Mouse (Mus musculus): ENCODE results near the gene Slc2a4.
"Not testable (repeated sequence)": the region's sequence is repeated elsewhere in the genome, so short reads cannot be mapped to it uniquely, and the experiment has no call there.

The Slc2a4 gene

DNA sequence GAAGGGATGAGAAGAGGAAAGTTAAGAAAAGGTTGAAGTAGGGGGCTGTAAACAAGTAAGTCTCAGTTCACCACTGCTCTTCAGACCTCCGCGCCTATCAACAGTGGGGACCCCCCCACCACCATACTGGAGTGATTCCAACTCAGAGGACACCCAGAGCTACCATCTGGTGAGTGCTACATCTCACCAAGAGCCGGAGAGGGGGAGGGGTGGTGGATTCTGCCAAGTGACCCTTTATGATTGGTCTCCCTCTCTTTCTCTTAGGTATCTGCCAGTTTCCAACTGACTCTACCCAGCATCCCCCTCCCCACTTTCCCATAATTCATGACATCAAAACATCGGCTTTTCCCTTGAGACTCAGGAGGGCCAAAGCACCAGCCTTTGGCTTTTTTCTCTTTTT, 7.0 kb downstream of the Slc2a4 start:
- in situ Hi-C loops (cut with MboI, MseI), result no loop called here

GRCm38 (mm10) chr11:69939731-69940130, 8.3 kb downstream of the Slc2a4 start:
- in situ Hi-C loops (cut with MboI, MseI), result no loop called here

GRCm38 (mm10) chr11:69939181-69939580, 8.8 kb downstream of the Slc2a4 start:
- in situ Hi-C loops (cut with MboI, MseI), result no loop called here

DNA sequence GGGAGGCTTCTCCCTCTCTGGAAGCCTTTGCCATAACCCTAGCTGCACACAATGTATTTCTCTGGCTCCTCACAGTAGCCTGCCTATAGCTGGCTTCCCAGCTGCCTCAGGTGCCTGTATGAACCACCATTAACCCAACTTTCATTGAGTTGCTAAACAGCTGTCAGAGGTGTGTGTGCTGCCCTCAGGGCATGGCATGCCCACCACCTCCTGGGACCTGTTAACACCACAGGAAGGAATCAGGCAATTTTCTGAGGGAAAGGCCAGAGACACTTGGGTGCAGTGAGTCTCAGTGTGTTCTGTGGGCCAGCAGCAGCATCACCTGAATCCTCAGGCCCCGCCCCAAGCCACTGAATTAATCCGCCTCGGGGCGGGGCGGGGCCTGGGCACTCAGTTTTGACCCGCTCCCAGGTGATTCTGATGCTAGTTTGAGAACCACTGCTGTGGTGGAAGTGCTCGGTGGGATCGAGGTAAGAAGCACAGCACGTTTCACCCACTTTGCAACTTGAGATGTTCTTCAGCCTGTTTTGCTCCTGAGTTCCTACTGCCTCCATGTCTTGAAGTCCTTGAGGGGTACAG, 9.5 kb downstream of the Slc2a4 start:
- in situ Hi-C loops (cut with MboI, MseI), result no loop called here

DNA sequence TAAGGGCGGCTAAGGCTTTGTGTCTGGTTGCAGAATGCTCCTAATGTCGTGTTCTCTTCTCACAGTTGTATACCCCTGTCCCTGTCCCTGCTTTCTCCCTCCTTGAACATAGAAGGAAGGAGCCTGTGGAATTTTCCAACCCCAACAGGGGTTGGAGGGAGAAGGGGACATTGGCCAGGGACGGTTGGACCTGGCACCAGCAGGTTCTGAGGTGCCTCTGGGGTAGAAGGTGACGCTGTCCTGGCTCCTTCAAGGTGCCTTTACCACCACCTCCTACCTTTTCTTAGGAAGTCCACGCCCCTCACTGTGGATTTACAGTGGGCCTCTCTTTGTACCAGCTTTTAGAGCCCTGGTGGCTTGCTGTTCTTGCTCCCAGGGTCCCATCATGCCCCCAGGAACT, 10.2 kb downstream of the Slc2a4 start:
- in situ Hi-C loops (cut with MboI, MseI), result no loop called here

GRCm38 (mm10) chr11:69937385-69937784, 10.6 kb downstream of the Slc2a4 start:
- in situ Hi-C loops (cut with MboI, MseI), result no loop called here

GRCm38 (mm10) chr11:69936714-69937347, 11.2 kb downstream of the Slc2a4 start:
- in situ Hi-C loops (cut with MboI, MseI), result no loop called here

DNA sequence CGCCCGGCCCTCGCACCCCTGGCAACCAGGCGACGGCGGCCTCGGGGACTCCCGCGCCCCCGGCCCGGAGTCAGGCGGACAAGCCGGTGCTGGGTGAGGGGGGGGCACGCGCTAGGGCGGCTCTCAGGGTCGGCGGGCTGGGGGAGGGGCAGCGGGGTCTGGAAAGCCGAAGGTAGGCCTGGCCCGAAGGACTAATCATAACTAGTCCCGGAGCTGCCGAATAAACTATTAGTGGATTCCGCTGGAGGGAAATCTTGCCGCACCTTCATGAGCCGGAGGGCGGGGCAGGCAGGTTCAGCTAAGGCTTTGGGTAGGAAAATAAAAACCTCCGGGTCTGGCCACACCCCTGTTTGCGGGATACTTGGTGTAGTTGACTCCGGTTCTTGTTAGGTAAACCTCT, 11.8 kb downstream of the Slc2a4 start:
- in situ Hi-C loops (cut with MboI, MseI), result no loop called here

DNA sequence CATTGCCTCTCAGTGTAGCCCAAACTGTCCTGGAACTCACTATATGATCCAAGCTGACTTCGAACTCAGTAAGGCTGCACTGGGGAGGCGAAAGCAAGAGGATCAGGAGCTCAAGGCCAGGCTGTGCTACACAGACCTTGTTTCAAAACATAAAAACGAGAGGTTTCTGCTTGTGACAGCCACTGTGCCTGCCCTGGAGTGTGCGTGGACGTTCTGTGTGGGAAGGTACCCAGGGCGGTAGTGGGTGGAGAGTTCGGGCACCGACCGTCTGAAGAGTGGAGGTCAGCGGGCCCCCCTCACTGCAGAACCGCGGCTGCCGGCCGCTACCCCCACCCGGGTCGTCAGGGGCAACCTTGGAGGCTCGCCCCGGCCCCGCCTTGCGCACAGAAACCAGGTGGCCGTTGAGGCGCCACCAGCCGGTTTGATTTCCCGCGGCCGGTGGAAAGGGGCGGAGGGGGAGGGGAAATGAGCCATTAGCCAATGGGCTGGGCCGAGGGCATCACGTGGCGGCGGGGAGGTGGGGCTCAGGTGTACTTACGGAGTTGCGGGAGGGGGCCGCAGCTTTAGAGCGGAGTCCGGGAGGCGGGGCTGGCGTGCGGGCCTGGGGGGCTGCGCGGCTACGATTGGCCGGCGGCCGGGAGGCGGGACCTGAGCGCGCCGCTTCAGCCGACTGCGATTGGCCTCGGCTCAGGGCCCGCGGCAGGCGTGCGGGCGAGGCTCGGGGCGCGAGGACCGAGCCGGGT, 12.7 kb downstream of the Slc2a4 start, which contains the start of gene Ybx2:
Gene Ybx2, plus strand, starts transcription at position 660 of the 743 bp plus-strand sequence.
- in situ Hi-C loops (cut with MboI, MseI), result no loop called here

DNA sequence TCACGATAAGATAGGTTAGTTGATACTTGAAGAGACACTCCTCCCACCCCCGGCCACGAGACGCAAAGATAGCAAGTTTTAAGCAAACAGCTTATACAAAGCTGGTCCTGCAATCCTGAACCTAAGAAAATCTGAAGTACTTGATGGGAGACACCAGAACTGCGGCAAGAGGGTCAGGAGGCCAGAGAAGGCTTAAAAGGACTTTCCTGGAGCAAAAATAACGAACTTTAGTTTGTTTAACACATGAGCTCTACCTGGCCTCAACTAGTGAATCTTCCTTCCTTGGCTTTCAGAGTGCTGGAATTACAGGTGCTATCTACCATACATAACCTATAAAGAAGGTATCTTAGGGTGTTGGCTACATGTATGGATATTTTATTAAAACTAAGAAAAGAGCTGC, 13.3 kb downstream of the Slc2a4 start:
- in situ Hi-C loops (cut with MboI, MseI), result no loop called here

DNA sequence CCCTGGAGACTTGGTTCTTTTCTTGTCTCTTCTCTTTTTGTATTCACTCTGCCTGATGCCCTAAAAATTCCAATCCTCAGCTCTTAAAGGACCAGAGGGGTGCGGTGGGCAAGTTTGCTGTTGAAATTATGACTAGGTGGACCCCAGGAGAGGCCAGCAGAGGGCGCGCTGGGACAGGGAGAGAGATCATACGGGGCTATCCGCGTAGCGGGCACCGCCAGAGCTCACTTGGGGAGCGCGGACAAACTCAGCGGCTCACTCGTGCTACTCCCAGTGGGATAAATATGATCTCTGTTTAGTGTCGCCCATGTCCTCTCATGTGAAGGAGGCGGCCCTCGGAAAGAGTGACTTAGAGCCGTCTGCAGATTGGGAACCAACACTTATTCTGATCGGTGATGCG, 13.8 kb downstream of the Slc2a4 start:
- in situ Hi-C loops (cut with MboI, MseI), result no loop called here

DNA sequence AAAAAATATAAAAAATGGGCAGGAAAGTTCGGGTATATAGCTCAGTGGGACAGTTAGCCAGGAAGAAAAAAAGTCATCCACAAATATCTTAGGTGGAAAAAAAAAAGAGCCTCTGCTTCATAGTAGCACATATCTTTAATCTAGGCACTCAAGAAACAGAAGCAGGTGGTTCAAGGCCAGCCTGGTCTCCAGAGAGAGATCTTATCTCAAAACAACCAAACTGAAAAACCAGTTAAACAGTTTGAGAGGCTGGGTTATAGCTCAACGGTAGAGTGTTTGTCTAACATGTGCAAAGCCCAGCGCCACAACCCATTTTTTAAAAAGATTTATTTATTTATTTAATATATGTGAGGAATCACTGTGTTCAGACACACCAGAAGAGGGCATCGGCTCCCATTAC, 14.9 kb downstream of the Slc2a4 start:
- in situ Hi-C loops (cut with MboI, MseI), result no loop called here

GRCm38 (mm10) chr11:69932254-69932653, 15.7 kb downstream of the Slc2a4 start:
- in situ Hi-C loops (cut with MboI, MseI), result no loop called here

- in situ Hi-C loops (cut with MboI, MseI), result no loop called here
Observed at GRCm38 (mm10) chr11:69931769-69932168, 16.2 kb downstream of the Slc2a4 start.

GRCm38 (mm10) chr11:69930967-69931537, 16.9 kb downstream of the Slc2a4 start:
- in situ Hi-C loops (cut with MboI, MseI), result no loop called here

DNA sequence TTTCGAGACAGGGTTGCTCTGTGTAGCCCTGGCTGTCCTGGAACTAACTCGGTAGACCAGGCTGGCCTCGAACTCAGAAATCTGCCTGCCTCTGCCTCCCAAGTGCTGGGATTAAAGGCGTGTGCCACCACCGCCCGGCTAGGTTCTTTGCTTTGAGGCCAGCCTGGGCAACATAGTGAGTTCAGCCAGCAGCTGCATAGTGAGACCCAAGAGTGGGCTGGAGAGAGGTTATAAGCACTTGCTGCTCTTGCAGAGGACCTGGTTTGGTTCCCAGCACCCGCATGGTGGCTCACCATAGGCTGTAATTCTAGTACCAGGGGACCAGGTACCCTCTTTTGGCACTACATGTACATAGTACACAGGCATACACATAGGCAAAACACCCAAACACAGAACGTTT, 17.8 kb downstream of the Slc2a4 start:
- in situ Hi-C loops (cut with MboI, MseI), result not testable (repeated sequence)

- in situ Hi-C loops (cut with MboI, MseI), result no loop called here
Observed at GRCm38 (mm10) chr11:69929712-69930111, 18.3 kb downstream of the Slc2a4 start.

DNA sequence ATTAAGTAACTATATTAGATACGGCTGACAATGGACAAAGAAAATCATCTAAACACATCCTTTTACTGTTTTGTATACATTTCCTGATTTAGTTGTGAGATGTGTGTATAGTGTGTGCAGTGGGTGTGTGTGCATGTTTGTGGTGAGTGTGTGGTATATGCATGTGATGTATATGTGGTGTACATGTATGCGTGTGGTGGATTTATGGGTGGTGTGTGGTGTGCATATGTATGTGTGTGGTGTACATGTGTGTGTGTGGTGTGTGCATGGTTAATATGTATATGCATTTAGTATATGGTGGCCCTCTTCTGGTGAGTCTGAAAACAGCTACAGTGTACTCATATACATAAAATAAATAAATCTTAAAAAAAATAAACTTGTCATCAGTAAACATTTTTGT, 20.5 kb downstream of the Slc2a4 start:
- in situ Hi-C loops (cut with MboI, MseI), result no loop called here

DNA sequence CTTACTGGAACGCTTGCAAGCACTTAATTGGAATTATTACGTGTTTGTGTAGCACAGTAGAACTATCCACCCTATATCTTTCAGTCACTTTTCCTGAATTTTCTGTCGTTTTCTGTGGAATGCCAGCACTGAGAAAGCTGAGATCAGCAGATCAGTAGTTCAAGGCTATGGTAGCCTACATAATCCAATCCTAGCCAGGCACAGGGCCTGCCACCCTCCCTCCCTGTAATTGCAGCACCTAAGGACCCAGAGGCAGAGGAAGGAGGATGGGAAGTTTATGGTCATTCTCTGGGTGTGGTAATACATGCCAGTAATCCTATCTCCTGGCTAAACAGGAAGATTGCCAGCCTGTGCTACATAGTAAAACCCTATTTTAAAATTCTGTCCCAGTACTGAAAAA, 25.2 kb downstream of the Slc2a4 start:
- in situ Hi-C loops (cut with MboI, MseI), result no loop called here

GRCm38 (mm10) chr11:69922012-69922756, 25.8 kb downstream of the Slc2a4 start:
- in situ Hi-C loops (cut with MboI, MseI), result no loop called here

GRCm38 (mm10) chr11:69921114-69922011, 26.6 kb downstream of the Slc2a4 start, which contains the start of gene Eif5a:
TSS of gene Eif5a (minus strand) at chr11:69921958.
- in situ Hi-C loops (cut with MboI, MseI), result no loop called here
